Mouse (Mus musculus) midbrain, embryonic 15.5 days (tissue): ENCODE data around the gene Trub2. TPM values are rescaled to one million over a fixed set of nuclear protein-coding genes. Genes with fewer than 3 reads are reported as not detected.
"Not testable (repeated sequence)": the region's sequence is repeated elsewhere in the genome, so short reads cannot be mapped to it uniquely, and the experiment has no call there.

Experiments
- ATAC-seq: fragments of 200-750 bp; cut with Nextera tagmentation; replicated peaks from 2 replicates; pipeline ENCODE4 v1.8.0; 2017; ENCODE audit warnings: moderate TSS enrichment
- H3K27ac ChIP-seq: fragments of 300-500 bp; sonication (generic); 2 replicates; pipeline ENCODE4 v1.5.1; 2015; ENCODE audit warnings: mild to moderate bottlenecking, inconsistent platforms
- H3K27me3 ChIP-seq: fragments of 300-500 bp; sonication (generic); replicated peaks from 2 replicates; pipeline ENCODE4 v1.6.1; 2015; ENCODE audit warnings: inconsistent platforms
- H3K36me3 ChIP-seq: fragments of 300-500 bp; sonication (generic); replicated peaks from 2 replicates; pipeline ENCODE4 v1.6.1; 2015; ENCODE audit warnings: inconsistent platforms
- H3K4me1 ChIP-seq: fragments of 300-500 bp; sonication (generic); 2 replicates; pipeline ENCODE4 v1.6.1; 2015; ENCODE audit warnings: inconsistent platforms
- H3K4me2 ChIP-seq: fragments of 300-500 bp; sonication (generic); 2 replicates; pipeline ENCODE4 v1.6.1; 2015; ENCODE audit warnings: inconsistent platforms, mild to moderate bottlenecking, moderate library complexity
- H3K4me3 ChIP-seq: fragments of 300-500 bp; sonication (generic); 2 replicates; pipeline ENCODE4 v1.5.1; 2015; ENCODE audit warnings: mild to moderate bottlenecking, inconsistent platforms
- H3K9ac ChIP-seq: fragments of 300-500 bp; sonication (generic); 2 replicates; pipeline ENCODE4 v1.6.1; 2015; ENCODE audit warnings: mild to moderate bottlenecking, inconsistent platforms
- H3K9me3 ChIP-seq: fragments of 300-500 bp; sonication (generic); 2 replicates; pipeline ENCODE4 v1.6.1; 2016; ENCODE audit warnings: inconsistent platforms
- WGBS: fragments of 180-500 bp; shearing (Covaris S2); methylation state at CpG from one replicate; pipeline ENCODE4 v1.1.7; 2015; ENCODE audit warnings: mixed read lengths; 5-methylcytosine and 5-hydroxymethylcytosine counted together
- polyA plus RNA-seq: library from polyadenylated mRNA; unstranded; fragments of >200 nt; fragmentation: Nextera tagmentation; extraction: Ambion mirVana; gene quantifications from 2 replicates; pipeline ENCODE4 v1.2.1, GENCODE M21; 2015

The Trub2 gene
- polyA plus RNA-seq, 1 experiment from 2014 or later: 39.8 TPM

DNA sequence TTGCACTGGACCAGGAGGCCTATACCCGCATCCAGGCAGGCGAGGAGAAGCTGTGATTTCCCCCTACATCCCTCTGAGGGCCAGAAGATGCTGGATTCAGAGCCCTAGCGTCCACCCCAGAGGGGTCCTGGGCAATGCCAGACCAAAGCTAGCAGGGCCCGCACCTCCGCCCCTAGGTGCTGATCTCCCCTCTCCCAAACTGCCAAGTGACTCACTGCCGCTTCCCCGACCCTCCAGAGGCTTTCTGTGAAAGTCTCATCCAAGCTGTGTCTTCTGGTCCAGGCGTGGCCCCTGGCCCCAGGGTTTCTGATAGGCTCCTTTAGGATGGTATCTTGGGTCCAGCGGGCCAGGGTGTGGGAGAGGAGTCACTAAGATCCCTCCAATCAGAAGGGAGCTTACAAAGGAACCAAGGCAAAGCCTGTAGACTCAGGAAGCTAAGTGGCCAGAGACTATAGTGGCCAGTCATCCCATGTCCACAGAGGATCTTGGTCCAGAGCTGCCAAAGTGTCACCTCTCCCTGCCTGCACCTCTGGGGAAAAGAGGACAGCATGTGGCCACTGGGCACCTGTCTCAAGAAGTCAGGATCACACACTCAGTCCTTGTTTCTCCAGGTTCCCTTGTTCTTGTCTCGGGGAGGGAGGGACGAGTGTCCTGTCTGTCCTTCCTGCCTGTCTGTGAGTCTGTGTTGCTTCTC, 27.5 kb upstream of the Trub2 start:
- Histone ChIP-seq H3K36me3 (peaks cover 51% of the 10 kb centered on the region), H3K27me3 (no peaks in the 10 kb centered on the region), H3K4me1 (peaks cover 17% of the 10 kb centered on the region), H3K4me2 (no peak overlapping the region), H3K4me3 (no peak overlapping the region), H3K9ac (no peak overlapping the region), H3K9me3 (no peaks in the 10 kb centered on the region), H3K27ac (no peak overlapping the region)
- no peak for ATAC-seq
- WGBS: 85% methylated on average over 11 of the region's 11 CpGs

- peaks cover 23% of the 10 kb centered on the region for H3K4me1 ChIP-seq
- peak overlapping the region; percentile 72 for H3K4me2 ChIP-seq
- WGBS: 21% methylated on average over 6 of the region's 6 CpGs
- no peaks in the 10 kb centered on the region for H3K9me3 ChIP-seq
- H3K4me3 ChIP-seq: peak overlapping the region; percentile 61
- H3K27me3 ChIP-seq: no peaks in the 10 kb centered on the region
- H3K36me3 ChIP-seq: peaks cover 34% of the 10 kb centered on the region
- H3K9ac ChIP-seq: peak overlapping the region; percentile 87
- peak overlapping the region; percentile 88 for H3K27ac ChIP-seq
- ATAC-seq: peak; percentile 43; the same call in 1 of the 2 replicates
These were observed 15.1 kb upstream of the Trub2 start for GRCm38 (mm10) chr2:29803400-29803831.

GRCm38 (mm10) chr2:29802827-29803201, 14.5 kb upstream of the Trub2 start:
- Histone ChIP-seq H3K9ac (peak overlapping the region; percentile 87), H3K27me3 (no peaks in the 10 kb centered on the region), H3K4me1 (peaks cover 23% of the 10 kb centered on the region), H3K4me3 (peak overlapping the region; percentile 61), H3K9me3 (no peaks in the 10 kb centered on the region), H3K27ac (peak overlapping the region; percentile 88), H3K36me3 (peaks cover 28% of the 10 kb centered on the region), H3K4me2 (peak overlapping the region; percentile 72)
- under 1% methylated on average over 37 of the region's 39 CpGs for WGBS
- peak; percentile 87 for ATAC-seq

- H3K9me3 ChIP-seq: no peaks in the 10 kb centered on the region
- peaks cover 25% of the 10 kb centered on the region for H3K36me3 ChIP-seq
- peak within 1 kb of the TSS; percentile 61 for H3K4me3 ChIP-seq
- peak within 1 kb of the TSS; percentile 87 for H3K9ac ChIP-seq
- H3K4me2 ChIP-seq: peak within 1 kb of the TSS; percentile 72
- H3K27ac ChIP-seq: peak within 1 kb of the TSS; percentile 88
- WGBS: 4% methylated on average over 28 of the region's 28 CpGs
- peaks cover 23% of the 10 kb centered on the region for H3K4me1 ChIP-seq
- no peaks in the 10 kb centered on the region for H3K27me3 ChIP-seq
- peak; percentile 98 for ATAC-seq
These were observed 13.9 kb upstream of the Trub2 start, which contains the start of gene Slc27a4 for GRCm38 (mm10) chr2:29802075-29802826. Gene Slc27a4, plus strand, starts transcription at chr2:29802634.

- H3K4me2 ChIP-seq: no peak overlapping the region
- no peak for ATAC-seq
These were observed 4.6 kb upstream of the Trub2 start for GRCm38 (mm10) chr2:29792772-29793487.

DNA sequence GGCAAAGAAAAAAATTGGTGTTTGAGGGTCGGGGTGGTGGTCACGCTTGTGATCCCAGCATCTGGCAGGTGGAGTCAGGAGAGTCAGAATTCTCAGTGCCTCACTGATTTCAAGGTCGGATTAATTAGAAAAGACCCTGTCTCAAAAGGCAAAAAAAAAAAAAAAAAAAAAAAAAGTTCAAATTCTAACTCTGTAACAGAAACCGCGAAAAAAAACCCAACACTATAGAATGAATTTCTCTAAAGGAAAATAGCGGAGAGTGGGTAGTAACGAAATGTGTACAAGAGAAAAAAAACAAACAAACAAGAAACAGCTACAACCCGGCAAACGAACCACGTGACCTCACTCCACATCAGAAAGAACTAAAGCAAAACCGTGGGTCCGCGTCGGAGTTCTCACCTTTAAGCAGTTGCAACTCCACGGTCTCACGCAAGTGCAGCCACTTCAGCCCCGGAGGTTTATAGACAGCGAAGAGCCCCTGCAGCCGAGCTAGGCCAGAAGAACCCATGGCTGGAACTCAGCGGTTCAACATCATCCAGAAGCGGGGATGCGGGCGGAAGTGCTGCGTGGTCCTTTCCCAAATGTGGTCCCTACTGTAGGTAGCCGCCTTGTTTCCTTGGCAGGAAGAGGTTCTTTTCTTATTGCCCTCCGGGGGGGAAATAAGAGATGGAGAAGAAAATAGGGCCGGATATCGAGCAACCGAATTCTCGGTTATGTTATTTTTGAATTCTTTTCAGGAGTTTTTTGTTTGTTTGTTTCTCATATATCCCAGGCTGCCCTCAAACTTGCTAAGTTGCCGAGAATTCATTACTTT, 991 bp downstream of the Trub2 start, which contains the start of gene Coq4:
Gene Coq4, plus strand, starts transcription at position 390 of the 814 bp plus-strand sequence.
- WGBS: under 1% methylated on average over 31 of the region's 31 CpGs
- H3K27me3 ChIP-seq: no peaks in the 10 kb centered on the region
- peaks cover 36% of the 10 kb centered on the region for H3K36me3 ChIP-seq
- ATAC-seq: peak; percentile 93
- H3K4me3 ChIP-seq: peak within 1 kb of the TSS; percentile 91
- peaks cover 20% of the 10 kb centered on the region for H3K4me1 ChIP-seq
- H3K27ac ChIP-seq: peak within 1 kb of the TSS; percentile 81
- peak within 1 kb of the TSS; percentile 82 for H3K9ac ChIP-seq
- no peaks in the 10 kb centered on the region for H3K9me3 ChIP-seq
- peak within 1 kb of the TSS; percentile 81 for H3K4me2 ChIP-seq

More at GRCm38 (mm10) chr2:29792772-29793487, 4.6 kb upstream of the Trub2 start:
- Histone ChIP-seq H3K9ac (no peak overlapping the region), H3K4me1 (peaks cover 9% of the 10 kb centered on the region), H3K9me3 (no peaks in the 10 kb centered on the region), H3K27ac (no peak overlapping the region), H3K27me3 (no peaks in the 10 kb centered on the region), H3K36me3 (peaks cover 35% of the 10 kb centered on the region), H3K4me3 (no peak overlapping the region)
- 96% methylated on average over 2 of the region's 2 CpGs for WGBS

DNA sequence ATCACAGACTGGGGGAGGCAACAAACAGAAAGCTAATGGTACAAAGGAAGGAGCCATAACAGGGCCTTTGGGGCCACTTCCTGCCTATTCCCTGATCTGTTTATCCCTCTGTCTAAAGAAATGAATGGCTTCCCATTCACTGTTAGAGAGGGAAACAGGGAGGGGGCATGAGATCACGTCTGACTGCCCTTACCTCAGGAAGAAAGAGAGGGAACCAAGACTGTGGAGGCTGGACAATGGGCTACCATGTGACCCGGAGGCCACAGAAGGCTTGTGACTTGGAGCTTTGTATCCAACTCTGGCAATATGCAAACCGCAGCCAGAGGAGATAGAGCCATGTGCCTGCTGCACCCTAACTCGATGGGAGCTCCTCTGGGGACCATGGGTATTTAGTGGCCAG, 4.0 kb downstream of the Trub2 start:
- Histone ChIP-seq H3K27ac (no peak overlapping the region), H3K4me1 (peaks cover 19% of the 10 kb centered on the region), H3K4me2 (no peak overlapping the region), H3K9ac (no peak overlapping the region), H3K36me3 (peaks cover 46% of the 10 kb centered on the region), H3K4me3 (no peak overlapping the region), H3K27me3 (no peaks in the 10 kb centered on the region), H3K9me3 (no peaks in the 10 kb centered on the region)
- 68% methylated on average over 4 of the region's 4 CpGs for WGBS
- ATAC-seq: no peak

DNA sequence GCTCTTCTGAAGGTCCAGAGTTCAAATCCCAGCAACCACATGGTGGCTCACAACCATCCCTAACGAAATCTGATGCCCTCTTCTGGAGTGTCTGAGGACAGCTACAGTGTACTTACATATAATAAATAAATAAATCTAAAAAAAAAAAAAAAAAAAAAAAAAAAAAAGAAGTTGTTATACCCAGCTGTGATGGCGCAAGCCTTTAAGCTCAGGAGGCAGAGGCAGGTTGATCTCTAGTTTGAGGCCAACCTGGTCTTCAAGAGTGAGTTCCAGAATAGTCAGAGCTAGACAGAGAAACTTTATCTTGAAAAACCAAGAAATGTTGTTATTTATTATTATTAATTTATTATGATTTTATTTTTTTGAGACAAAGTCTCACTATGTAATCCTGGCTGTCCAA, 7.0 kb downstream of the Trub2 start:
- H3K9me3 ChIP-seq, H3K4me2 ChIP-seq, H3K27ac ChIP-seq, H3K4me1 ChIP-seq, H3K27me3 ChIP-seq, H3K4me3 ChIP-seq, ATAC-seq, H3K9ac ChIP-seq: not testable (repeated sequence)
- 90% methylated on average over 2 of the region's 2 CpGs for WGBS
- H3K36me3 ChIP-seq: peaks cover 71% of the 10 kb centered on the region

- 96% methylated on average over 4 of the region's 4 CpGs for WGBS
- Histone ChIP-seq H3K27ac (no peak overlapping the region), H3K36me3 (peaks cover 19% of the 10 kb centered on the region), H3K9ac (no peak overlapping the region), H3K9me3 (no peaks in the 10 kb centered on the region), H3K4me2 (no peak overlapping the region), H3K4me1 (no peaks in the 10 kb centered on the region), H3K27me3 (no peaks in the 10 kb centered on the region), H3K4me3 (no peak overlapping the region)
- ATAC-seq: no peak
These were observed 15.0 kb downstream of the Trub2 start for GRCm38 (mm10) chr2:29773323-29773722.

DNA sequence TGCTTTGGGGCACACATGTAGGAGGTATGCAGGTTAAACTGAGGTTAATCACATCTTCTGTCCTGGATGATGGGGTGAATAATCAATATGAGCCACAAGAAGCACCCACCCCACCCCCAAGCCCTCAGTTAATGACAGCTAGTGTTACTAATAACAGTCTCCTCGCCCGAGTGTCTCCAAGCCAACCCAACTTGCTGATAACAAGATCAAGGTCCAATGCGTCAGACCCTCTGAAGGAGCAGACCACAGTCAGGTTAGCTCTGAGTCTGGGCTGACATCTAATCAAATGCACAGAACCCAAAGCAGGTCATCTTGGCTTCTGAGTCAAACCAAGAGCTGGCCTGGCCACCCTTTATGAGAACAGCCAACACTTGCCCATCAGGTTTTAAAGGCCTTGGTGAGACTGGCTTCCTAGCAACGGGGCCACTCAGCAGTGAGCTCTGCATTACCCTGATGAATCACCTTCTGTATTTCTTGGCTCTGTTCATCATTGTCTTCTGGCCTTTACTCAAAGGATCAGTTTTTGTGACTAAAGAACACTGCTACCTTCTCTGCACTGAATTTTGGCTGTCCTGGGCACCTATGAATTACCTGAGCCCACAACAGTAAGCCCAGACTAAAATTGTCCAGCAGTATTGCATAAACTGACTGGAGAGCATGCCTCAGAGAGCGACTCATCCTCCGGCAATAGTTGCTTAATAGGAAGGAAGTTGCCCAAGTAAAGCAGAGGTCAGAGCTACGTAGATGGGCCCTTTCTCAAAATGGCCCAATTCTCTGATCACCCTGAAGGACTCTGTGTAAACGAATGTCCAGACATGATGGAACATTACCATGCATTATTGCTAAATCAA, 16.5 kb downstream of the Trub2 start:
- Histone ChIP-seq H3K4me1 (no peaks in the 10 kb centered on the region), H3K9ac (no peak overlapping the region), H3K4me2 (no peak overlapping the region), H3K27ac (no peak overlapping the region), H3K4me3 (no peak overlapping the region), H3K27me3 (no peaks in the 10 kb centered on the region), H3K36me3 (0 out of 2 replicates have a peak, but pooled peaks cover 4% of the 10 kb centered on the region), H3K9me3 (no peaks in the 10 kb centered on the region)
- WGBS: 87% methylated on average over 8 of the region's 8 CpGs
- ATAC-seq: no peak

DNA sequence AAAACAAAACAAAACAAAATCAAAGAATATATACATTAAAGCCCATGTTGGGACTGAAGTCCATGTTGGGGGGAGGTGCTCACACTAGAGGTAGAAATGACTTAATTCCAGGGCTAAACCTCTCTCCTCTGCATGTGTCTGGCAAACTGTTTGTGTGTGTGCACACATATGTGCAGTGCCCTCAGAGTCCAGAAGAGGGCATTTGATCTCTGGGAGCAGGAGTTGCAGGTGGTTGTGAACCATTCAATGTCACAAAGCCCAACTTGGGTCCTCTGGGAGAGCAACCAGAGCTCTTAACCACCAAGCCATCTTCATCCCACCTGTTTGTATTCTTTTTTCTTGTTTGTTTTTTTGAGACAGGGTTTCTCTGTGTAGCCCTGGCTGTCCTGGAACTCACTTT, 18.1 kb downstream of the Trub2 start:
- no peak overlapping the region for H3K27ac ChIP-seq
- no peaks in the 10 kb centered on the region for H3K36me3 ChIP-seq
- no peak overlapping the region for H3K4me2 ChIP-seq
- no peaks in the 10 kb centered on the region for H3K27me3 ChIP-seq
- H3K4me3 ChIP-seq: no peak overlapping the region
- H3K9me3 ChIP-seq: no peaks in the 10 kb centered on the region
- no peak overlapping the region for H3K9ac ChIP-seq
- no peaks in the 10 kb centered on the region for H3K4me1 ChIP-seq
- ATAC-seq: no peak
